Mouse (Mus musculus): ENCODE measurements around the gene Tmem14c. TPM values are rescaled to one million over a fixed set of nuclear protein-coding genes. Genes with fewer than 3 reads are reported as not detected.
"Not testable (repeated sequence)": the region's sequence is repeated elsewhere in the genome, so short reads cannot be mapped to it uniquely, and the experiment has no call there.

Tmem14c gene
- polyA plus RNA-seq, 1 experiment from 2014 or later: 925 TPM

- ATAC-seq (ENCODE audit: low read depth): no peak
- Histone ChIP-seq H3K9ac (no peak overlapping the region), H3K4me1 (replicated peaks) (peaks cover 35% of the 10 kb centered on the region), H3K9me3 (replicated peaks) (no peaks in the 10 kb centered on the region), H3K4me2 (no peak overlapping the region), H3K27ac (no peak overlapping the region), H3K27me3 (no peaks in the 10 kb centered on the region), H3K36me3 (no peaks in the 10 kb centered on the region), H3K4me3 (replicated peaks) (no peak overlapping the region)
- DNase-seq: no peak
- 67% methylated on average over 5 of the region's 5 CpGs for WGBS (ENCODE audit: insufficient replicate concordance)
Observed at GRCm38 (mm10) chr13:40986081-40986480, 30.0 kb upstream of the Tmem14c start.

- not testable (repeated sequence) for H3K4me2 ChIP-seq; H3K9me3 ChIP-seq (replicated peaks); H3K9ac ChIP-seq; H3K36me3 ChIP-seq; H3K27me3 ChIP-seq; H3K4me3 ChIP-seq (replicated peaks)
- WGBS (ENCODE audit: insufficient replicate concordance): 25% methylated on average over 4 of the region's 4 CpGs
- Histone ChIP-seq H3K27ac (peak overlapping the region; percentile 19; the same call in 1 of the 2 replicates), H3K4me1 (replicated peaks) (peaks cover 34% of the 10 kb centered on the region)
- peak; percentile 88 for ATAC-seq (ENCODE audit: low read depth)
- peak; percentile 29 for DNase-seq
Observed at GRCm38 (mm10) chr13:40987608-40988303, 28.3 kb upstream of the Tmem14c start.

GRCm38 (mm10) chr13:40988418-40988817 is 27.7 kb upstream of the Tmem14c start:
- H3K27me3 ChIP-seq: no peaks in the 10 kb centered on the region
- DNase-seq (no peak), ATAC-seq (ENCODE audit: low read depth) (peak; percentile 61)
- no peaks in the 10 kb centered on the region for H3K36me3 ChIP-seq
- no peak overlapping the region for H3K4me2 ChIP-seq
- 34% methylated on average over 2 of the region's 2 CpGs for WGBS (ENCODE audit: insufficient replicate concordance)
- H3K9me3 ChIP-seq (replicated peaks): no peaks in the 10 kb centered on the region
- no peak overlapping the region for H3K4me3 ChIP-seq (replicated peaks)
- no peak overlapping the region for H3K9ac ChIP-seq
- peak overlapping the region; percentile 19; the same call in 1 of the 2 replicates for H3K27ac ChIP-seq
- peaks cover 31% of the 10 kb centered on the region for H3K4me1 ChIP-seq (replicated peaks)

GRCm38 (mm10) chr13:40994487-40995263 is 21.4 kb upstream of the Tmem14c start:
- H3K27ac ChIP-seq: no peak overlapping the region
- H3K4me2 ChIP-seq: peak overlapping the region; percentile 14; the same call in 1 of the 2 replicates
- no peaks in the 10 kb centered on the region for H3K9me3 ChIP-seq (replicated peaks)
- WGBS (ENCODE audit: insufficient replicate concordance): 18% methylated on average over 8 of the region's 8 CpGs
- H3K36me3 ChIP-seq: no peaks in the 10 kb centered on the region
- peak overlapping the region; percentile 39; the same call in 1 of the 2 replicates for H3K9ac ChIP-seq
- H3K27me3 ChIP-seq: no peaks in the 10 kb centered on the region
- peaks cover 13% of the 10 kb centered on the region for H3K4me1 ChIP-seq (replicated peaks)
- DNase-seq: no peak
- H3K4me3 ChIP-seq (replicated peaks): no peak overlapping the region
- no peak for ATAC-seq (ENCODE audit: low read depth)

- not testable (repeated sequence) for H3K9me3 ChIP-seq (replicated peaks); ATAC-seq (ENCODE audit: low read depth); H3K9ac ChIP-seq; H3K36me3 ChIP-seq; H3K4me3 ChIP-seq (replicated peaks); H3K27me3 ChIP-seq; H3K4me2 ChIP-seq; H3K27ac ChIP-seq; DNase-seq
- H3K4me1 ChIP-seq (replicated peaks): peaks cover 38% of the 10 kb centered on the region
- 57% methylated on average over 5 of the region's 5 CpGs for WGBS (ENCODE audit: insufficient replicate concordance)
Observed at GRCm38 (mm10) chr13:40998537-40998936, 17.6 kb upstream of the Tmem14c start.

- Histone ChIP-seq H3K9me3 (replicated peaks) (no peaks in the 10 kb centered on the region), H3K9ac (peak overlapping the region; percentile 89), H3K27me3 (no peaks in the 10 kb centered on the region), H3K4me3 (replicated peaks) (peak overlapping the region; percentile 99), H3K4me2 (peak overlapping the region; percentile 95), H3K27ac (peak overlapping the region; percentile 94), H3K36me3 (peaks cover 23% of the 10 kb centered on the region), H3K4me1 (replicated peaks) (peaks cover 42% of the 10 kb centered on the region)
- under 1% methylated on average over 25 of the region's 25 CpGs for WGBS (ENCODE audit: insufficient replicate concordance)
- ATAC-seq (ENCODE audit: low read depth): peak; percentile 22; the same call in 1 of the 2 replicates
- no peak for DNase-seq
Observed at GRCm38 (mm10) chr13:41000140-41000925, 15.8 kb upstream of the Tmem14c start.

- Histone ChIP-seq H3K9me3 (replicated peaks) (no peaks in the 10 kb centered on the region), H3K36me3 (peaks cover 31% of the 10 kb centered on the region), H3K27ac (peak within 1 kb of the TSS; percentile 94), H3K4me2 (peak within 1 kb of the TSS; percentile 95), H3K9ac (peak within 1 kb of the TSS; percentile 89), H3K4me1 (replicated peaks) (peaks cover 42% of the 10 kb centered on the region), H3K27me3 (no peaks in the 10 kb centered on the region), H3K4me3 (replicated peaks) (peak within 1 kb of the TSS; percentile 99)
- 0% methylated on average over 58 of the region's 58 CpGs for WGBS (ENCODE audit: insufficient replicate concordance)
- DNase-seq (peak; percentile 82), ATAC-seq (ENCODE audit: low read depth) (peak; percentile 89)
Observed at GRCm38 (mm10) chr13:41000926-41001639, 15.0 kb upstream of the Tmem14c start, which contains the start of gene Pak1ip1. Pak1ip1 (plus strand) TSS chr13:41001023.

GRCm38 (mm10) chr13:41002001-41002400 is 14.1 kb upstream of the Tmem14c start:
- Histone ChIP-seq H3K4me3 (replicated peaks) (peak overlapping the region; percentile 99), H3K9ac (peak overlapping the region; percentile 52)
- ATAC-seq (ENCODE audit: low read depth): 0 out of 2 replicates have a peak, but pooled peaks have one; percentile 22

GRCm38 (mm10) chr13:41006244-41006643 is 9.8 kb upstream of the Tmem14c start:
- no peaks in the 10 kb centered on the region for H3K9me3 ChIP-seq (replicated peaks)
- H3K4me1 ChIP-seq (replicated peaks): peaks cover 29% of the 10 kb centered on the region
- WGBS (ENCODE audit: insufficient replicate concordance): 85% methylated on average over 4 of the region's 4 CpGs
- no peak overlapping the region for H3K4me2 ChIP-seq
- no peak overlapping the region for H3K27ac ChIP-seq
- no peak for ATAC-seq (ENCODE audit: low read depth)
- H3K36me3 ChIP-seq: peaks cover 82% of the 10 kb centered on the region
- H3K9ac ChIP-seq: no peak overlapping the region
- no peak for DNase-seq
- no peak overlapping the region for H3K4me3 ChIP-seq (replicated peaks)
- no peaks in the 10 kb centered on the region for H3K27me3 ChIP-seq

More at GRCm38 (mm10) chr13:41002001-41002400, 14.1 kb upstream of the Tmem14c start:
- DNase-seq: peak; percentile 27
- Histone ChIP-seq H3K27ac (peak overlapping the region; percentile 47), H3K9me3 (replicated peaks) (no peaks in the 10 kb centered on the region), H3K4me1 (replicated peaks) (peaks cover 42% of the 10 kb centered on the region), H3K4me2 (peak overlapping the region; percentile 95), H3K27me3 (no peaks in the 10 kb centered on the region), H3K36me3 (peaks cover 40% of the 10 kb centered on the region)
- WGBS (ENCODE audit: insufficient replicate concordance): 53% methylated on average over 5 of the region's 5 CpGs

GRCm38 (mm10) chr13:41008271-41008670 is 7.8 kb upstream of the Tmem14c start:
- Histone ChIP-seq H3K4me1 (replicated peaks) (peaks cover 24% of the 10 kb centered on the region), H3K4me3 (replicated peaks) (no peak overlapping the region), H3K27ac (no peak overlapping the region), H3K9ac (no peak overlapping the region), H3K4me2 (no peak overlapping the region), H3K36me3 (peaks cover 98% of the 10 kb centered on the region), H3K9me3 (replicated peaks) (no peaks in the 10 kb centered on the region), H3K27me3 (no peaks in the 10 kb centered on the region)
- DNase-seq (no peak), ATAC-seq (ENCODE audit: low read depth) (no peak)
- WGBS (ENCODE audit: insufficient replicate concordance): 88% methylated on average over 10 of the region's 10 CpGs
